In genomic region chr6:6298867-6299852, GRCm38 (mm10) we compare ENCODE assay signal across 12 mouse cellular contexts.
A peak's percentile ranks its signal among the peaks of the same experiment; 100 is the strongest.
DNase-seq lines count a peak whose midpoint lies in the region; ATAC-seq lines count a peak whose summit lies in the region.
"Had no signal": no experiment of that assay in that cellular context is flagged by ENCODE, and none has a peak within 500 bp of the region (broad histone marks: within the 10 kb centered on the region; RNA-seq: fewer than 3 reads in every experiment).

No protein-coding gene starts in this region.

- H3K9me3 ChIP-seq in heart, embryonic 12.5 days (replicated peaks) = peaks cover 3% of the 10 kb centered on the region
- H3K9me3 ChIP-seq: embryonic facial prominence, embryonic 12.5 days; limb, embryonic 15.5 days; neural tube, embryonic 12.5 days had no signal

- no peaks in the 10 kb centered on the region for H3K36me3 ChIP-seq in heart, embryonic 12.5 days
- H3K36me3 ChIP-seq: embryonic facial prominence, embryonic 12.5 days; limb, embryonic 15.5 days; neural tube, embryonic 12.5 days had no signal

- WGBS in heart, embryonic 12.5 days = 27% methylated on average over 14 of the region's 14 CpGs

- H3K4me1 ChIP-seq in heart, embryonic 12.5 days (replicated peaks) = peaks cover 32% of the 10 kb centered on the region
- H3K4me1 ChIP-seq: limb, embryonic 15.5 days; neural tube, embryonic 12.5 days had no signal

- 0 out of 2 replicates have a peak, but pooled peaks cover 3% of the 10 kb centered on the region for H3K27me3 ChIP-seq in heart, embryonic 12.5 days (replicated peaks)
- H3K27me3 ChIP-seq: limb, embryonic 15.5 days; neural tube, embryonic 12.5 days had no signal

- H3K4me3 ChIP-seq in heart, embryonic 12.5 days = no peak overlapping the region
- H3K4me3 ChIP-seq: embryonic facial prominence, embryonic 12.5 days; limb, embryonic 15.5 days; neural tube, embryonic 12.5 days had no signal

- peak; percentile 35 for DNase-seq in embryo, embryonic 10 days (ENCODE audit: low spot score)
- DNase-seq in embryo, embryonic 9.5 days (ENCODE audit: extremely low spot score) = no peak
- peak; percentile 3 for DNase-seq in brain, adult 2 months (ENCODE audit: low read depth, low spot score)
- DNase-seq in lung, postnatal 14 days = peak; percentile 31
- no peak for DNase-seq in gastrocnemius, postnatal 36 days
- no peak for DNase-seq in testis, postnatal 10 days (ENCODE audit: low spot score)
- no peak for DNase-seq in spleen, postnatal 4 days (ENCODE audit: low spot score in 2 of 2)
- DNase-seq: B cell, adult 2 months had no signal

- peak overlapping the region; percentile 77 for H3K27ac ChIP-seq in heart, embryonic 12.5 days (ENCODE audit: poor library complexity, severe bottlenecking)
- H3K27ac ChIP-seq: embryonic facial prominence, embryonic 12.5 days; limb, embryonic 15.5 days; neural tube, embryonic 12.5 days had no signal

- H3K4me2 ChIP-seq in heart, embryonic 12.5 days = peak overlapping the region; percentile 25; the same call in 1 of the 2 replicates
- H3K4me2 ChIP-seq: embryonic facial prominence, embryonic 12.5 days; limb, embryonic 15.5 days; neural tube, embryonic 12.5 days had no signal

- no peak overlapping the region for H3K9ac ChIP-seq in heart, embryonic 12.5 days
- H3K9ac ChIP-seq: embryonic facial prominence, embryonic 12.5 days; limb, embryonic 15.5 days; neural tube, embryonic 12.5 days had no signal

- intact Hi-C loops in gastrocnemius, postnatal 36 days (cut with DNase I) = no loop called here

- ATAC-seq in heart, embryonic 12.5 days (ENCODE audit: insufficient number of reproducible peaks, low FRiP score) = peak; percentile 92

Comparison
In these comparisons a context has a peak if more than half of its experiments do, and no peak if none do; other contexts are left out.
1. DNase-seq: peak in embryo, embryonic 10 days (single experiment), brain, adult 2 months (single experiment) and lung, postnatal 14 days (single experiment); none in embryo, embryonic 9.5 days (single experiment), gastrocnemius, postnatal 36 days (0 of 2), testis, postnatal 10 days (single experiment) and spleen, postnatal 4 days (0 of 2).